Mouse (Mus musculus): Measurements from ENCODE around the gene Sumo2. TPM values are rescaled to one million over a fixed set of nuclear protein-coding genes. Genes with fewer than 3 reads are reported as not detected.
"Not testable (repeated sequence)": the region's sequence is repeated elsewhere in the genome, so short reads cannot be mapped to it uniquely, and the experiment has no call there.

The Sumo2 gene
- polyA plus RNA-seq, 1 experiment from 2014 or later = 1,265 TPM

GRCm38 (mm10) chr11:115519581-115519980 lies 16.5 kb downstream of the Sumo2 start:
- DNase-seq (ENCODE audit: low spot score) = no peak

GRCm38 (mm10) chr11:115518693-115519092 lies 17.4 kb downstream of the Sumo2 start:
- DNase-seq (ENCODE audit: low spot score) = no peak

DNA sequence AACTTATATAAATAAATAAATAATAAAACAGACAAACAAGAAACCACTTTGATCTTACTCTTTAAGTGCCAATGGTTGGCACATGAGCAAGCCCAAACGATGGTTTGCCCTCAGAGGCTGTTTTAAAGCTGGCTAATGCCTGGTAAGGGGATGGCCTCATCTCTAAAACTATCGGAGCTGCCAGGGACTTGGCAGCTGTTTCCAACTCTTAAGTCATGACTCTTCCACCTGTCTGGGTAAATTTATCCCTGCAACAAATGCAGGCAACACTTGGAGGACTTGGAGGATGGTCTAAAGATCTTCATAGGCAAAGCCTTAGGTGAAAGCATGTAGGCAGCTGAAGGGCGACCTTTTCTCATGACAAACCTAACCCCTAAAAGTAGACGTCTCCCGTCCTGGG lies 19.1 kb downstream of the Sumo2 start:
- DNase-seq (ENCODE audit: low spot score) = no peak

- peak; percentile 7 for DNase-seq (ENCODE audit: low spot score)
Measured at GRCm38 (mm10) chr11:115515021-115515420, 21.1 kb downstream of the Sumo2 start.

DNA sequence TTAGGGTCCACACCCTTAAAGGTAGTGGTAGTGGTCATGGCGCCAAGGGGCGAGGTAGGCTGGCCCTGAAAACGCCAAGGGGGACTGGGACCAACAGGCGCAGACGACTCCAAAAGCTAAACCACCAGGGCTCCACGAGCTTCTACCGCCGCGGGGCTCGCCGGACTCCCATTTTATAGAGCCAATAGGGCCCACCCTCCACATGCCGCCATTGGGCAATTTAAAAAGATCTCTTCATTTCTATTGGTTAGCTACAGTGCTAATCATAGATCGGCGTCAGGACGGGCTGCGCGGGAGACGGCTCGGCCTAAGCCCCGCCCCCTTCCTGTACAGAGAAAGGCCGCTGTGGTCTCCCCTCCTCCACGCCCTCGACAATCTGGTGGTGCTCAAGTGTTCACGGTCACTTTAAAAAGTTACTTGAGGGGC lies 21.8 kb downstream of the Sumo2 start, which contains the start of gene Jpt1:
Gene Jpt1 (minus strand): TSS at position 150 of the 426 bp plus-strand sequence.
- DNase-seq (ENCODE audit: low spot score) = peak; percentile 98

- peak; percentile 39 for DNase-seq (ENCODE audit: low spot score)
Measured at GRCm38 (mm10) chr11:115513271-115514237, 22.5 kb downstream of the Sumo2 start.

- peak; percentile 58 for DNase-seq (ENCODE audit: low spot score)
Measured at GRCm38 (mm10) chr11:115512407-115513183, 23.5 kb downstream of the Sumo2 start.

- DNase-seq (ENCODE audit: low spot score) = no peak
Measured at GRCm38 (mm10) chr11:115512004-115512403, 24.1 kb downstream of the Sumo2 start.

DNA sequence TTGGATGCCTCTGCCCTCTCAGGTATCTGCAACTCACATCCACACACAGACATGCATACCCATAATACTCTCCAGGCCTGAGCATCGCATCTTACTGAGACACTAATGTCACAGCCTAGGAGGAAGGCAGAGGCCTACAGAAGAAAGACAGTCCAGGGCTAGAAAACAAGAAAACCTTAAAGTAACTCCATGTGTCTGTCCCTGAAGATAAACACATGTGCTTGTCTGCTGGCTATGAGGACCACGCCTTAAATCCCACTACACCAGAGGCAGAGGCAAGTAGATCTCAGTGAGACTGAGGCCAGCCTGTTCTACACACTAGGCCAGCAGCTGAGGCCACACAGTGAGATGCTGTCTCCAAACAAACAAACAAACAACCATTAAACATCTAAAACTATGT lies 25.0 kb downstream of the Sumo2 start:
- DNase-seq (ENCODE audit: low spot score) = no peak

DNA sequence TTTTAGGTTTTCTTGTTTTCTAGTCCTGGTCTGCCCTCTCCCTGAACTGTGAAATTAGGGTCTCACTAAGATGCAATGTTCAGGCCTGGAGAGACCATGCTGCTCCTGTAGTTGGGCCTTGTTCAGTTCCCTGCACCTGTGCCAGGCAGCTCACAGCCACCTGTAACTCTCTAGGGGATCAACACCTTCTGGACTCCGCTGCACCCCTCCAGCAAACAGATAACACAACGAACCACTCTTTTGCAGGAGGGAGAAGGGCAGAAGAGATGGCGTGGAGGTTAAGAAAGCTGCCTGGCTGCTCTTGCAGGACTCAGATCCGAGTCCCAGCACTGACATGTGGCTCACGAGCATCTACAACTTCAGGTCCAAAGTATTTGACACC lies 25.6 kb downstream of the Sumo2 start:
- peak; percentile 18 for DNase-seq (ENCODE audit: low spot score)

GRCm38 (mm10) chr11:115509773-115510506 lies 26.1 kb downstream of the Sumo2 start:
- no peak for DNase-seq (ENCODE audit: low spot score)

- peak; percentile 65 for DNase-seq (ENCODE audit: low spot score)
Measured at GRCm38 (mm10) chr11:115508061-115508460, 28.0 kb downstream of the Sumo2 start.

- no peak for DNase-seq (ENCODE audit: low spot score)
Measured at GRCm38 (mm10) chr11:115506586-115506985, 29.5 kb downstream of the Sumo2 start.

DNA sequence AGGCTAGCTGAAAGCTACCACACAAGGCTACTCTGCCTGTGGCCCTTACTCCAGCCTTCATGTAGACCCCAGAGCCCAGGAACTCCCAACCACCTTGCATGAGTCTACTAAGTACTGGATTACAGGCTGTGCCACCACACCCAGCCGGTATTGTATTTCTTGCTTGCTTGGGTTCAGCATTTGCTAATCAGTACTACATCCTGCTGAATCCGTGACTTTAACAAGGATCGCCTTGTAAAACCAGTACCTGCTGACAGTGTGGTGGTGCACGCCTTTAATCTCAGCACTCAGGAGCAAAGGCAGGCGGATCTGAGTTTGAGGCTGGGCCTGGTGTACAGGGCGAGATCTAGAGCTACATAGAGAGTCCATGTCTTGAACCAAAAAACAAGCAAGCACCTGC lies 33.4 kb downstream of the Sumo2 start:
- DNase-seq (ENCODE audit: low spot score) = no peak

GRCm38 (mm10) chr11:115496559-115496958 lies 39.5 kb downstream of the Sumo2 start:
- not testable (repeated sequence) for DNase-seq (ENCODE audit: low spot score)

DNA sequence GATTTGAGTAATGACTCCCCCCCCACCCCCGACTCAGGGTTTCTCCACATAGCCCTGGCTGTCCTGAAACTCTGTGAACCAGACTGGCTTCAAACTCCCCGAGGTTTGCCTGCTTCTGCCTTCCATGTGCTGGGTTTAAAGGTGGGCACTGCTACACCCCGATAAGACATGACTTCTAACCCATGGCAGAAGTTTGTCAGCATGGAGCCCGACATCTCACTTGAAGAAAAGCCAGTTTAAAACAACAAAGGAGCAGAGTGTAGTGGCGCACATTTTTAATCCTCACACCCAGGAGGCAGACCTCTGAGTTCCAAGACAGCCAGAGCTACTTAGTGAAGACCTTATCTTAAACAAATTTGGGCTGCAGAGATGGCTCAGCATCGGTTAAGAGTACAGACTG lies 43.7 kb downstream of the Sumo2 start:
- DNase-seq (ENCODE audit: low spot score) = no peak

DNA sequence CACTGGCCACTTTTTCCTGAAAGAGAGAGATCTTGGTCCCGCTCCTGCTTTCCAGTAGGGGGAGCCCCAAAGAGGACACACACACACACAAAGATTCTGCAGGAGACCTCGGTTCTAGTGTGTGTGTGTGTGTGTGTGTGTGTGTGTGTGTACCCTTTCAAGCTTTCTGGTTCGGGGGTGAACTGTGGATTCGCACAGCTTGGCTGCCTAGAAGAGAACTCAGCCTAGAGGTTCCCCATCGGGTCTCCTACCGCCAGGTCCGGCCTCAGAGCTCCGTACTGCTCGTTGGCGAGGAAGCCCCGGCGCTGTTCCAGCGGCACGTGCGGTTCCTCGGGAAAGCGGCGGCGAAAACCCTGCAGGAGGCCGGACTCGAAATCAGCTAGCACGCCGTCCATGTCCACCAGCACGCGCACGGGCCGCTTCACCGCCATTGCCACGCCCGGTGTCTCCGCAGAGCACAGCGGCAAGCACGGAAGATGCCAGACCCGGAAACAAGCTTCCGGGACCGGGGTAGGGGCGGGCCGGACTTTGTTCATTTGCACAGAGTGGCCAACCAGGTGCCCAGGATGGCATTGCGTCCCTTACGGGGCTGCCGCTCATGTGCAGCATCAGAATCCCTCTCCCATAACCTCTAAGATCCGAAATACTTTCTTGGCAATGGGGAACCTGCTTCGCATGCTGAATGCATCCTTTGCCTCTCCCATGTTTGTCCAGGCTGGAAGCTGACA lies 44.6 kb downstream of the Sumo2 start, which contains the start of gene Nt5c:
Gene Nt5c (minus strand): TSS at position 507 of the 728 bp plus-strand sequence.
- DNase-seq (ENCODE audit: low spot score) = peak; percentile 87

GRCm38 (mm10) chr11:115490441-115491355 lies 45.4 kb downstream of the Sumo2 start:
- DNase-seq (ENCODE audit: low spot score) = no peak

DNA sequence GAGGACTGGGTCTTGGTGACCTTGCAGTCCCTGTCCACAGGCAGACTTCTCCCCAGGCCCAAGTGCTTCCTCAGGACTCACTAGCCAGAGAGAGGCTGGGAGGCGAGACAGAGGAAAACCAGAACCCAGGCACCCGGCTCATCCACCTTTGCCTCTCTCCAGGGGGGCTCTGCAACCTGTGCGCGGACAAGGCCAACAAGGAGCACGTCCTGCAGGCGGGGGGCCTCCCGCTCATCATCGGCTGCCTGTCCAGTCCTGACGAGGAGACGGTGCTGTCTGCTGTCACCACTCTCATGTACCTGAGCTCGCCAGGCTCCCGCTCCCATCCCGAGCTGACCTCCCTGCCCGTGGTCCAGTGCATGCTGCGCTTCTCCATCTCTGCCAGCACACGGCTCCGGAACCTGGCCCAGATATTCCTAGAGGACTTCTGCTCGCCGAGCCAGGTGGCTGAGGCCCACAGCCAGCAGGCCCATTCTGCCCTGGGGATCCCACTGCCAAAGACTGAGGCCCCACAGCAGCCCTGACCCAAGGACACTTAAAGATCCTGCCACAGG lies 47.4 kb downstream of the Sumo2 start:
- no peak for DNase-seq (ENCODE audit: low spot score)
